Mouse (Mus musculus) forebrain, embryonic 14.5 days (tissue): ENCODE results near the gene Ddx43. TPM values are rescaled to one million over a fixed set of nuclear protein-coding genes. Genes with fewer than 3 reads are reported as not detected.

Experiments
- ATAC-seq: fragments of 200-750 bp; cut with Nextera tagmentation; 2 replicates; pipeline ENCODE4 v1.8.0; 2017; ENCODE audit warnings: mild to moderate bottlenecking, moderate library complexity
- DNase-seq: peaks from one replicate; pipeline ENCODE4 v3.0.0-alpha.2; 2015; ENCODE audit warnings: low spot score
- H3K27ac ChIP-seq: fragments of 300-500 bp; sonication (generic); 2 replicates; pipeline ENCODE4 v1.5.1; 2014; ENCODE audit warnings: low read depth, mild to moderate bottlenecking, control low read depth, low read length, moderate library complexity
- H3K27me3 ChIP-seq: fragments of 300-500 bp; sonication (generic); replicated peaks from 2 replicates; pipeline ENCODE4 v1.6.1; 2014; ENCODE audit warnings: low read length, control low read depth, mixed read lengths; ENCODE audit not compliant: control insufficient read depth, insufficient read depth
- H3K36me3 ChIP-seq: fragments of 300-500 bp; sonication (generic); 2 replicates; pipeline ENCODE4 v1.6.1; 2014; ENCODE audit warnings: low read length, control low read depth; ENCODE audit not compliant: control insufficient read depth, insufficient read depth
- H3K4me1 ChIP-seq: fragments of 300-500 bp; sonication (generic); 2 replicates; pipeline ENCODE4 v1.6.1; 2014; ENCODE audit warnings: antibody characterized with exemption, low read length, control low read depth; ENCODE audit not compliant: control insufficient read depth, insufficient read depth
- H3K4me2 ChIP-seq: fragments of 300-500 bp; sonication (generic); 2 replicates; pipeline ENCODE4 v1.6.1; 2014; ENCODE audit warnings: mild to moderate bottlenecking, control low read depth, low read length
- H3K4me3 ChIP-seq: fragments of 300-500 bp; sonication (generic); 2 replicates; pipeline ENCODE4 v1.5.1; 2014; ENCODE audit warnings: low read depth, low read length, control low read depth
- H3K9ac ChIP-seq: fragments of 300-500 bp; sonication (generic); 2 replicates; pipeline ENCODE4 v1.6.1; 2014; ENCODE audit warnings: mild to moderate bottlenecking, low read length, control low read depth, moderate library complexity
- H3K9me3 ChIP-seq: fragments of 300-500 bp; sonication (generic); replicated peaks from 2 replicates; pipeline ENCODE4 v1.6.1; 2016; ENCODE audit warnings: low read length, control low read depth, mixed read lengths; ENCODE audit not compliant: control insufficient read depth
- WGBS: fragments of 180-500 bp; shearing (Covaris S2); extraction: QIAGEN DNeasy Blood & Tissue Kit; methylation state at CpG from one replicate; pipeline ENCODE4 v1.1.7; 2014; 5-methylcytosine and 5-hydroxymethylcytosine counted together
- polyA plus RNA-seq: library from polyadenylated mRNA; unstranded; fragments of >200 nt; fragmentation: Nextera tagmentation; extraction: Ambion mirVana; gene quantifications from 2 replicates; pipeline ENCODE4 v1.2.1, GENCODE M21; 2014

The Ddx43 gene
- polyA plus RNA-seq, 1 experiment from 2014 or later = 0.08 TPM

DNA sequence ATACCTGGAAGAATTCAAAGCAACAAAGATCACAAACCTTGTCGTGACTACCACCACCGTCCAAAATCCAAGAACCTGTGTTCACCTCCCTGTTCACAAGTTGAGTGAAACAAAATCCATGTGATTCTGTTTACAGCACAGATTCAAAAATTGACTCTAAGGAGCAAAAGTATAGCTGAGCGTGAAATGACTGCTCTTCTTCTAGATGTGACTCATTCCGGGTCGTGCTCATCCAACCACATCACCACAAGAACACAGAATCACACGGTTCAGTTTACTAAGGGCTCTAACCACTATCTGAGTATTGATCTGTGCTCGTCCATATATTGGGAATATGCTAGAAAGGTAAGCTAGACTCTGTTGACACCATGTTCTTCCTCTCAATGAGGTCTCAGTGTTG lies 8.6 kb upstream of the Ddx43 start:
- ATAC-seq (no peak), DNase-seq (no peak)
- Histone ChIP-seq H3K4me1 (no peaks in the 10 kb centered on the region), H3K9ac (no peak overlapping the region), H3K4me2 (no peak overlapping the region), H3K9me3 (no peaks in the 10 kb centered on the region), H3K27me3 (no peaks in the 10 kb centered on the region), H3K4me3 (no peak overlapping the region), H3K36me3 (no peaks in the 10 kb centered on the region), H3K27ac (no peak overlapping the region)
- 86% methylated on average over 7 of the region's 7 CpGs for WGBS

- no peak overlapping the region for H3K27ac ChIP-seq
- peaks cover 16% of the 10 kb centered on the region; the same call in 1 of the 2 replicates for H3K27me3 ChIP-seq
- H3K9me3 ChIP-seq = no peaks in the 10 kb centered on the region
- ATAC-seq (no peak), DNase-seq (no peak)
- no peak overlapping the region for H3K4me3 ChIP-seq
- no peaks in the 10 kb centered on the region for H3K4me1 ChIP-seq
- 43% methylated on average over 5 of the region's 5 CpGs for WGBS
- H3K9ac ChIP-seq = no peak overlapping the region
- H3K36me3 ChIP-seq = no peaks in the 10 kb centered on the region
- H3K4me2 ChIP-seq = no peak overlapping the region
Measured at GRCm38 (mm10) chr9:78389981-78390380, 5.6 kb upstream of the Ddx43 start.

GRCm38 (mm10) chr9:78393741-78394140 lies 1.8 kb upstream of the Ddx43 start:
- no peaks in the 10 kb centered on the region for H3K36me3 ChIP-seq
- H3K4me1 ChIP-seq = peaks cover 4% of the 10 kb centered on the region
- no peak overlapping the region for H3K9ac ChIP-seq
- peaks cover 45% of the 10 kb centered on the region for H3K27me3 ChIP-seq
- H3K4me2 ChIP-seq = no peak overlapping the region
- H3K4me3 ChIP-seq = no peak overlapping the region
- DNase-seq = no peak
- H3K27ac ChIP-seq = no peak overlapping the region
- ATAC-seq = no peak
- no peaks in the 10 kb centered on the region for H3K9me3 ChIP-seq
- WGBS = 85% methylated on average over 10 of the region's 10 CpGs

DNA sequence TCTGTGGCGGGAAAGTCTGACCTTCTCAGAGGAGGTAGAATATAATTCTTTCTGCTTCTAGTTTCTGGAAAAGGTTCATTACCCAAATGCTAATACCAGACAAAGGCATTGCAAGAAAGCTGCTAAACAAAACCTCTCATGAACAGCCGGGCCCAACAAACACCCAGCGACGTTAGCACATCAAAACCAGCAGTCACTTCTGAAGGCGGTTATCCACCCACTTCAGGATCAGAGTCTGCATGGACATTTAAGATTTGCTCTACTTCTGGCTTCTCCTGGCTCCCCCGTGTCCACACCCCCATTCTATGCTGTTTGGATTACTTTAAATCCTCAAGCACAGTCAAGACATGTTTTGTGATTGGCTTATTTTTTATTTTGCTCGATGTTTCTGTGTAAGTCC lies 975 bp upstream of the Ddx43 start:
- Histone ChIP-seq H3K4me2 (no peak overlapping the region), H3K27me3 (peaks cover 45% of the 10 kb centered on the region), H3K9me3 (no peaks in the 10 kb centered on the region), H3K36me3 (no peaks in the 10 kb centered on the region), H3K4me1 (peaks cover 4% of the 10 kb centered on the region), H3K27ac (no peak overlapping the region), H3K9ac (no peak overlapping the region), H3K4me3 (no peak overlapping the region)
- DNase-seq (no peak), ATAC-seq (no peak)
- WGBS = 65% methylated on average over 7 of the region's 7 CpGs

DNA sequence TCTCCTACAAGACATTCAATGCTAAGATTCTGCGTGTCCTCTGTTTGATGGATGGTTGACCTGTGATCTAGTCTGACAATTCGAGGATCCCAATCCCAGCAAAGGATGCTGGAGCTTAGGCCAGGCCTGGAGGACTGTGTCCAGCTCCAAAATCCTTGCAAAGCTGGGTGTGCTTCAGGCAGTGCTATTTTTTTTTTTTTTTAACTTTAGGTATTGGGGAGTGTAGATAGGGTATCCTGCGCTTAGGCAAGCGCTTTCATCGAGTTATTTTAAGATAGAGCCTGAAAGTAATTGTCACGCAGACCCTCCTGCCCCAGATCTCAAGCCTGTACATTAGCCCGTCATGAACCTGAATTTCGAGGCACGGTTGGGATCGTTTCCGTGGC lies 340 bp upstream of the Ddx43 start:
- peak overlapping the region; percentile 54 for H3K4me2 ChIP-seq
- ATAC-seq (no peak; the same call in 1 of the 2 replicates), DNase-seq (no peak)
- peaks cover 45% of the 10 kb centered on the region for H3K27me3 ChIP-seq
- H3K36me3 ChIP-seq = no peaks in the 10 kb centered on the region
- no peak overlapping the region for H3K27ac ChIP-seq
- H3K9ac ChIP-seq = no peak overlapping the region
- H3K4me3 ChIP-seq = peak overlapping the region; percentile 37
- WGBS = 40% methylated on average over 11 of the region's 11 CpGs
- H3K4me1 ChIP-seq = peaks cover 4% of the 10 kb centered on the region
- no peaks in the 10 kb centered on the region for H3K9me3 ChIP-seq

DNA sequence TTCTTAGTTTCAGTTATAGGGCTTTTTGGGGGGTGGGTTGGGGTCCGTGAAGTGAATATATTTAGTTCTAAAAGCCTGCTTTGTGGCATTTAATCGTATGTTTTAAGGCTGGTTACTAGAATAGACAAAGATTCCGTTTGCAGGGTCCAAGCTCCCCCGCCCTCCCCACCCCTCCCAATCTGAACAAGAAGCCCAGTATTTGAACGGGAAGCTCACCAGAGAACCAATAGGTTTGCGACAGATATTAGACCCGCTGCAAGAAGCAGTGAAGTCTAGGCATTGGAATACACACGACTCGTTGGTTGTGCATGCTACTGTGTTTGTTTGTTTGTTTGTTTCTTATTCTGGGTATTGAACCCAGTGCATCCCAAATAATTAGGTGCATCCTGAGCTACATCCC lies 940 bp downstream of the Ddx43 start:
- Histone ChIP-seq H3K36me3 (no peaks in the 10 kb centered on the region), H3K4me1 (peaks cover 4% of the 10 kb centered on the region), H3K9me3 (no peaks in the 10 kb centered on the region), H3K4me3 (peak overlapping the region; percentile 37; the same call in 1 of the 2 replicates), H3K9ac (no peak overlapping the region), H3K4me2 (no peak overlapping the region; the same call in 1 of the 2 replicates), H3K27me3 (peaks cover 45% of the 10 kb centered on the region), H3K27ac (no peak overlapping the region)
- 70% methylated on average over 9 of the region's 9 CpGs for WGBS
- DNase-seq (no peak), ATAC-seq (no peak)

DNA sequence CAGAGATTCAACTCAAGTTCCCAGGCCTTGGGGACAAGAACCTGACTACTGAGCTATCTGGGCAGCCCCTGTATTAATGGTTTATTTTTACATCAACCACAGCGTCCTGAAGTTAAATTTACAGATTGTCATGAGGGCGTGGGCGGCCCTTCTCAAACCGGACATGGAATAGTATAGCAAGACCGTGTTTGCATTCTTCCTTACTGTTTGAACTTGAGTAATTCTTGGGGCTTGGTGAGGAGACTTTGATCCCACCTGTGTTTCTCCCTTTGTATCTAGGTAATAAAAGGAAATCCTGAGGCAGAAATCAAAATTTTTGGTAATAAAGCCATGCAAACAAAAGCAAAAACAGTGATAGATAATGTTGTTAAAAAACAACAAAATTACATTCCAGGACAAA lies 5.0 kb downstream of the Ddx43 start:
- H3K9ac ChIP-seq = no peak overlapping the region
- DNase-seq (no peak), ATAC-seq (no peak)
- H3K27me3 ChIP-seq = peaks cover 23% of the 10 kb centered on the region
- H3K27ac ChIP-seq = no peak overlapping the region
- 91% methylated on average over 5 of the region's 5 CpGs for WGBS
- H3K4me1 ChIP-seq = peaks cover 4% of the 10 kb centered on the region
- no peaks in the 10 kb centered on the region for H3K9me3 ChIP-seq
- no peaks in the 10 kb centered on the region for H3K36me3 ChIP-seq
- no peak overlapping the region for H3K4me2 ChIP-seq
- no peak overlapping the region for H3K4me3 ChIP-seq

DNA sequence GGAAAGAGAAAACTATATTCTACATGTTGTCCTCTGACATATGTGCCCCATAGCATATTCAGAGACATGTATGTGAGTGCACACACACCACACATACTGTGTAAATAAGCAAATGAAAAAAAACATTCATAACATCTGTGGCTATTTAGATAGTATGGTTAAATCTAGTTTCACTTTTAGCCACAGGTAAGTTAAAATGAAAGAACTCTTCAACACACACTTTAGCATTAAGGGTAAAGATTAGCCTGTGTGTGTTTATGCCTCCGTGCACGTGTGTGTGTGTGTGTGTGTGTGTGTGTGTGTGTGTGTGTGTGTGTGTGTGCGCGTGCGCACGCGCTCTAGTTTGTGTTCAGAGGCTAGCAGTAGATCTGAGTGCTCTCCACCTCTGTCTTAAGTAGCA lies 6.0 kb downstream of the Ddx43 start:
- H3K4me2 ChIP-seq = no peak overlapping the region
- H3K9me3 ChIP-seq = no peaks in the 10 kb centered on the region
- H3K36me3 ChIP-seq = no peaks in the 10 kb centered on the region
- H3K4me3 ChIP-seq = no peak overlapping the region
- no peak overlapping the region for H3K9ac ChIP-seq
- DNase-seq = no peak
- no peak overlapping the region for H3K27ac ChIP-seq
- H3K27me3 ChIP-seq = peaks cover 13% of the 10 kb centered on the region
- no peaks in the 10 kb centered on the region for H3K4me1 ChIP-seq
- 90% methylated on average over 7 of the region's 7 CpGs for WGBS
- no peak for ATAC-seq

DNA sequence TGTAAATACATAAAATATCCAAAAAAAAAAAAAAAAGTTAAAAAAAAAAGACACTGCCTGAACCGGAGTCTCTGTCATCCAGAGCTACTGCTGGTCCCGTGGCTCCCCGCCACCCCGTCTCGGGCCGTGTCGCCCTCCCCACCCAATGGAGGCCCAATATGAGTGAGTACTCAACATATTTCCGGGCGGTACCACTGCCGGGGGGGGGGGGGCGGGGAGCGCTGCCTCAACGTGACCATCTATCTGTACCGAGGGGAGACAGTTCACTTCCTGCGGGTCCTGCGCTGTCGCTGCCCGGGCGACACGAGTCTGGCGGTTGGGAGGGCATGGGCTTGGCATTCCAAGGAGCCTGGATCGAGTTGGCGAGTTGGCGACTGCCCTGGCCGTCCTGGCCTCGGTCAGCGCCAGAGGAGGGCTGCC lies 31.8 kb downstream of the Ddx43 start:
- H3K9me3 ChIP-seq = no peaks in the 10 kb centered on the region
- H3K27ac ChIP-seq = no peak overlapping the region
- ATAC-seq = no peak
- no peaks in the 10 kb centered on the region for H3K36me3 ChIP-seq
- no peaks in the 10 kb centered on the region for H3K27me3 ChIP-seq
- peak overlapping the region; percentile 25; the same call in 1 of the 2 replicates for H3K9ac ChIP-seq
- DNase-seq = no peak
- WGBS = 36% methylated on average over 27 of the region's 27 CpGs
- no peaks in the 10 kb centered on the region for H3K4me1 ChIP-seq
- peak overlapping the region; percentile 17 for H3K4me3 ChIP-seq
- H3K4me2 ChIP-seq = peak overlapping the region; percentile 49
